Mouse (Mus musculus): ENCODE data around the gene Sec13.

DNA sequence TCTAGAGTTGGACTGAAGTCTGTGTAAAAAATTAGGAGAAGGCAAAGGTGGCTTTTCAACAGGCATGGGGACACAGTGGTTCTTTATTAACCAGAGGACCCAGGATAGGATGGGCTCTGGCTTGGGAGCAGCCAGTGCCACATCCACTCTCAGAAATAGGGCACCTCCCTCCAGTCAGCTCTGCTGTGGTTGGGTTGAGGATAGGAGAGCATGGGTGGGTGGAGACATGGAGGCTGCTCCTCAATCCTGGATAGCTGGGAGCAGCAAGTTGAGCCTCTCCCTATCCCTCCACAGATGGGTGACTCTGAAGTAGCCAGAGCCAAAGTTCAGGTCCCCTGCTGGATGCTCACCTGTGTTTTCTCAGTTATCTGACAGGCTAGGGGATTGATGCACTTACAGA is 4.6 kb upstream of the Sec13 start:
- TF ChIP-seq CTCF (IDR thresholded peaks at IDR 0.05; ENCODE audit: low read depth) = no peak
- no peak for TF ChIP-seq EP300 (IDR thresholded peaks at IDR 0.05; ENCODE audit: low read depth)

Data from liver, embryonic 14.5 days (tissue).